Mouse (Mus musculus): ENCODE results near the gene Pik3ca. TPM values are rescaled to one million over a fixed set of nuclear protein-coding genes. Genes with fewer than 3 reads are reported as not detected.

The Pik3ca gene
- polyA plus RNA-seq (2014; fragmentation: Illumina TruSeq; extraction: RNeasy Lipid Tissue Mini Kit (QIAGEN cat#74804); ENCODE audit: low replicate concordance) = 64.6 TPM

DNA sequence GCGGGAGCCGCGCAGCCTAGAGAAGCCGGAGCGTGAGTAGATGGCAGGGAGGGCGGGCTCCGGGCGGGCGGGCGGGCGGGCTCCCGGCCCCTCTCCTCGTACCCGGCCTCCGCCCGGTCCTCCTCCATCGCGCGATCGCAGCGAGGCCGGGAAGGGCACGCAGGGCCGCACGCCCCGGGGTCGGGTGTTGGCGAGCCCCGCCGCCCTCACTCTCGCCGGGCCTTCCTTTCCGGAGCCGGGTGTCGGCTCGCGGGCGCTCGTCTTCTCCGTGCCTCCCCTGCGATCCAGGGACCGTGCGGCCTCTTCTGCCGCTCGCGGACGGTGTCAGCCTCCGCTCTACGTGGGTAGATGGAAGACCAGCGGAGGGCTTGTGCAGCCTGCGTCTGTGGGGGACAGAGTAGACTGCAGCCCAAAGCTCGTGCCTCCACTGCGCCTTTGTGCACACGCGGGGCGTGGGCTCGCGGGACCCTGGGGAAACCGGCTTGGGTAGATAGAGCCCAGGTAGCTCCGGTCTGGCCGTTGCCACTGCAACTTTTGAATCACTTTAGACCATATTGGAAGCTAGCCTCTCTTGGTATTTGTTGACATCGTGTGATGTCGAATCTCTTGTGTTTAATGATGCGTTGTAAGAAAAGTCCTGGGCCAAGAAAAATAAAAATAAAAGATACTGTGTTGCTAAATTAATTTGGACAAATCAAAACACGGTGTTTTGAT is at the start of gene Pik3ca:
Gene Pik3ca (plus strand): TSS at position 211 of the 714 bp plus-strand sequence.

DNA sequence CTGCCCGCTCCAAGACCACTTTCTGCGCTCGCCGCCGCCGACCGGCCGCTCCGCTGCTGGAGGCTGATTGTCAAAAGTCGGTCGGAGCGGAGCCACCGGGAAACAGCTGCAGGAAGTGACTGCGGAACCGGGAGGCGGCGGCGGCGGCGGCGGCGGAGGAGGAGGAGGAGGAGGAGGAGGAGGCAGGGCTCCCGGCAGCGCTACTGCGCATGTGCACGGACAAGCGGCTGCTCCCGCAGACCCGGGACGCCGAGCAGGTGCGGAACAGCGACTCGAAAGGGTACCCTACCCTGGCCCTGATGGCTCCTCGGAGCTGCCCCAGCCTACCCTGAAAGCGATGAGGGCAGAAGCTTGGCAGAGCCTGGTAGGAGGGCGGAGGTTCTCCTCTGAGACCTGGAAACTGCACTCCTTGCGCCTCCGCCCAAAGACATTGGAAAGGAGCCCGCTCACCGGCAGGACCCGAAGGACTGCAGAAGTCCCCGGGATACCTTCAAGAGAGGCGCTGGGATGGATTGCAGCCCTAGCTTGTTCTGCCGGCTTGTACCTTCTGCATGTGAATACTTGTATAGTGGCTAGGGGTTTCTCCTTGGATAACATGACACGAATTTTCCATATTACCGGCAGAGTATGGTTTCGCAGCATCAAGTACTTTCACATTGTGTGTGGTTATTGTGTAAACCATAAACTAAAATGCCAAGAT is 31.8 kb upstream of the Pik3ca start, which contains the start of gene Zmat3:
Gene Zmat3 (minus strand): TSS at position 469 of the 700 bp plus-strand sequence.

DNA sequence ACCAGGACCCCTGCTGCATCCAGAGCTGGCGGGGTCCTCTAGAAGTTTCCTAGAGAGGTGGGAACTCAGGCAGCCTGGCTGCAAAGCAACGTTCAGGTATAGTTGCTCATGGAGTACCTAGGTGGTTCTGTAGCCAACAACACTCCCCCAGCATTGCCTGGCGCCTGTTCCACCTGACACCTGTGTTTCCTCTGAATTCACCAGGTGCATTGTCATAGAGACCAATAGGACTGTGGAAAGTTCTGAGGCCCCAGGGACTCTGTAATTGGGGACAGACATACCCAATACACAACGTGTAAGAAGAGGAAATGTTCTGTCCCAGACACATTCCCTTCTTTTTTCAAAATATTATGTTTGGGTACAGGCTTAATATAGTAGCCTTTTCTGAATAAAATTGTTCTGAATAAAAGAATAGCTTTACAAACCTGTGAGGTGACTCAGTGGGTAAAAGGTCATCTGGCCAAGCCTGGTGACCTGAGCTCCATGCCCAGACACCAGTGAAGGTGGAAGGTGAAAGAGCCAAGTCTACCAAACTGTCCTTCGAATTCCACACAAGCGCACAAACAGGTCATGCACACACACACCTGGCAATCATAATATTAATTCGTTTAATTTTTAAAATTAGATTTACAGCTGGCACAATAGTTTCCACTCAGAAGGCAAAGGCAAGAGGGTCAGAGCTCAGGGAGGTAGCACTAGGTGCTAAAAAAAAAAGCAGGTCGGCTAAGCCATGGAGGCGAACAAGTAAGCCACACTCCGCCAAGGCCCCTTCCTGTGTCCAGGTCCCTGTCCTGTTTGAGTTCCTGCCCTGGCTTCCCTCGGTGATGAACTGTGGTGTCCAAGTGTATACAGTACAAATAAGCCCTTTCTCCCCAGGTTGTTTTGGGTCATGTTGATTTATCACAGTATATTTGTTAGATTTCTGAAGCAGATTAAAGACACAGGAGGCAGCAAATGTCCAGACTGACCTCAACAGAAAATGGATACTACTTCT is 94.9 kb downstream of the Pik3ca start, which contains the start of gene Kcnmb3:
Gene Kcnmb3 (minus strand): TSS at position 135 of the 994 bp plus-strand sequence.

DNA sequence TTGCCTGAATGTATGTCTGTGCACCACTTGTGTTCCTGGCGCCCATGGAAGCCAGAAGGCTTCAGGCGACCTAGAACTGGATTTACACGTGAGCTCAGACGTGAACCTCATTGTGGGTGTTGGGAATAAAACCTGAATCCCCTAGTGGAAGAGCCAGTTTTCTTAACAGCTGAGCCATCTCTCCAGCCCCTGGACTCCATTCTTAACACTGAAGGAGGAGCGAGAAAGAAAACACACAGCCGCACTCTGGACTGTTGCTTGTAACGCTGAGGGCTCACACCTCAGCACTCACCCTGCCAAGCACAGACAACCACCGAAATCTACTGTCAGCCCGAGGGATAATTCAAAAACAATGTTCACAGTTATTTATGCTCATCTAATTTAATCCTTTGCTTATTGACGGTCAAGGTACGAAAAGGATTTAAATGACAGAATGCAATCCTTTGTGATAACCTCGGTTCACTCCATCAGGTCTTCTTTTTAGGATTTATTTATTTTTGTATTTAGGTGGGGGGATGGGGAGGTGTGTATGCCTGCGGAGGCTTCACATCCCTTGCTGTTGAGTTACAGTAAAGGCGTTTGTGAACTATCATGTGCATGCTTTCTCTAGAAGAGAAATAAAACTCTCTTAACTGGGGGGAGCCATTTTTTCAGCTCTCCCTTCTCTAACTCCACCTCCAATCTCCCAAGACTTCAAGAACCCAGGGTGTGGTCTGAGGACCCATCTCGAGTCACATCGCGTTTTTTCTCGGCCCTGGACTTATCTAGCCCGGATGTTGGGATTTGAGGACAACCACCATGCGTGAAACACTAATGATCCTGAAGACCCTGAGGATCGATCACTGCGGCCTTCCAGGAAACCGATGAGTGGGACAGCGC is 112.3 kb downstream of the Pik3ca start, which contains the start of gene Zfp639:
Gene Zfp639 (plus strand): TSS at position 764 of the 879 bp plus-strand sequence.

Other genes starting within 250 kb of the Pik3ca start
- 6.2 TPM for gene Zmat3, start 31.7 kb upstream of the Pik3ca start, polyA plus RNA-seq (2014; fragmentation: Illumina TruSeq; extraction: RNeasy Lipid Tissue Mini Kit (QIAGEN cat#74804); ENCODE audit: low replicate concordance)
- gene Kcnmb3, start 94.6 kb downstream of the Pik3ca start, polyA plus RNA-seq (2014; fragmentation: Illumina TruSeq; extraction: RNeasy Lipid Tissue Mini Kit (QIAGEN cat#74804); ENCODE audit: low replicate concordance) = not detected
- 79.6 TPM for gene Zfp639, start 112.6 kb downstream of the Pik3ca start, polyA plus RNA-seq (2014; fragmentation: Illumina TruSeq; extraction: RNeasy Lipid Tissue Mini Kit (QIAGEN cat#74804); ENCODE audit: low replicate concordance)
- gene Mfn1, start 131.8 kb downstream of the Pik3ca start, polyA plus RNA-seq (2014; fragmentation: Illumina TruSeq; extraction: RNeasy Lipid Tissue Mini Kit (QIAGEN cat#74804); ENCODE audit: low replicate concordance) = 200 TPM
- 11.5 TPM for gene Gnb4, start 218.9 kb downstream of the Pik3ca start, polyA plus RNA-seq (2014; fragmentation: Illumina TruSeq; extraction: RNeasy Lipid Tissue Mini Kit (QIAGEN cat#74804); ENCODE audit: low replicate concordance)

Data from small intestine, adult 10 weeks (tissue).